9 mouse cellular contexts compared by ENCODE assay signal in the genomic region with DNA sequence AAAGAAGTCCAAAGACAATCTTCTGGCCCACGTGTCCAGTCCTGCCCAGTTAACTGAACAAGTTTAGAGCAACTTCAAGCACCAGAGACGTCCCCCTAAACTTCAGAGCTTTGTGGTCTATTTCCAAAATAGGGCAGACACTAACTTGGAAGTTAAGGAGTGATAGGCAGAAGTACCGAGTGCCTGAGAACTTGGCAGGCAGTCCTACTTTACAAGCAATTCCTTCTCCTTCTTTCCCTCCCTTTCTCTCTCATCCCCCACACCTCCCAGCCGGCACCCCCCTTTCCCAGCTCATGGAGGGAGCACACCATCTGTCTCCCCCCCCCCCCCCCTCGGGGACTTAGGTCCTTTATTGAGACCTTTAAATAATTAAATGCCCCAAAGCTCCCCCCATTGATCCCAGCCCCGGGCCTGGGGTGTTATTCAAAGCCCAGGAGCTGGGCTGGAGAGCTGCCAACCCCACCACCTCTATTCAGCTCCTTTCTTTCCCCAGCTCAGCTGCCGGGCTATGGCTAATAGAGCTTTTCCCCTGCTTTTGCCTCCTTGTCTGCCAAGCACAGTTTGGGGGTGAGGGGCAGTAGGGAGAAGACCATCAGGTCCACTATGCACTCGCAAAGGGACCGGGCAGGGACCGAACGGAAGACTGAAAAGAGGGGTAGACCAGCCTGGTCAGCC. TPM values are rescaled to one million over a fixed set of nuclear protein-coding genes. Genes with fewer than 3 reads are reported as not detected.
DNase-seq lines count a peak whose midpoint lies in the region; ATAC-seq and TF ChIP-seq lines count a peak whose summit lies in the region.
"Had no signal": no experiment of that assay in that cellular context is flagged by ENCODE, and none has a peak within 500 bp of the region (broad histone marks: within the 10 kb centered on the region; RNA-seq: fewer than 3 reads in every experiment).

No protein-coding gene starts in this region.

- WGBS in liver, adult 2 months, result 57% methylated on average over 11 of the region's 11 CpGs
- WGBS in embryonic facial prominence, embryonic 11.5 days, result 11% methylated on average over 11 of the region's 11 CpGs
- WGBS in hindbrain, embryonic 10.5 days, result 4% methylated on average over 11 of the region's 11 CpGs
- WGBS in liver, postnatal 0 days (ENCODE audit: insufficient replicate concordance), result 32% methylated on average over 11 of the region's 11 CpGs

- peak; percentile 26 for ATAC-seq in embryonic facial prominence, embryonic 11.5 days (replicated peaks; ENCODE audit: insufficient number of reproducible peaks, low FRiP score, low TSS enrichment, low read depth)
- ATAC-seq in liver, postnatal 0 days, result no peak

- DNase-seq in liver, adult 2 months (ENCODE audit: extremely low read depth, low read depth, low spot score), result no peak
- no peak for DNase-seq in liver
- DNase-seq in embryonic facial prominence, embryonic 11.5 days (ENCODE audit: low spot score), result peak; percentile 61
- DNase-seq in hindbrain, embryonic 10.5 days (ENCODE audit: low spot score), result peak; percentile 84
- DNase-seq in liver, postnatal 0 days, result no peak
- DNase-seq in c-Kit-positive CD71-positive TER-119-positive erythroid progenitor cells, embryonic 14.5 days (ENCODE audit: low spot score), result no peak
- no peak for DNase-seq in adrenal gland, postnatal 4 days (ENCODE audit: low spot score in 2 of 2)
- DNase-seq in right cerebral cortex, adult 18-20 months, result no peak

- no peak for TF ChIP-seq EP300 in liver, postnatal 0 days (IDR thresholded peaks at IDR 0.05; ENCODE audit: low read depth)

- H3K36me3 ChIP-seq in liver, adult 2 months (ENCODE audit: control insufficient read depth, insufficient read depth, low read length), result no peaks in the 10 kb centered on the region
- no peaks in the 10 kb centered on the region for H3K36me3 ChIP-seq in embryonic facial prominence, embryonic 11.5 days (replicated peaks; ENCODE audit: control insufficient read depth, insufficient read depth, low read depth, low read length)
- no peaks in the 10 kb centered on the region for H3K36me3 ChIP-seq in hindbrain, embryonic 10.5 days
- H3K36me3 ChIP-seq in liver, postnatal 0 days (replicated peaks; ENCODE audit: insufficient read depth, low read length), result no peaks in the 10 kb centered on the region

- peak overlapping the region; percentile 38 for H3K4me2 ChIP-seq in embryonic facial prominence, embryonic 11.5 days (ENCODE audit: low read depth, low read length)
- H3K4me2 ChIP-seq in liver, postnatal 0 days (ENCODE audit: low read depth, low read length), result peak overlapping the region; percentile 58

- no peak for TF ChIP-seq POLR2A in liver, adult 2 months (IDR thresholded peaks at IDR 0.05; ENCODE audit: extremely low read depth, insufficient read depth, low read length)

- no peak overlapping the region for H3K4me3 ChIP-seq in liver, adult 2 months (ENCODE audit: insufficient read depth, low read depth, low read length)
- H3K4me3 ChIP-seq in embryonic facial prominence, embryonic 11.5 days (ENCODE audit: low read depth, low read length), result no peak overlapping the region
- peak overlapping the region; percentile 52 for H3K4me3 ChIP-seq in hindbrain, embryonic 10.5 days
- H3K4me3 ChIP-seq in liver, postnatal 0 days (ENCODE audit: low read depth, low read length), result peak overlapping the region; percentile 19; the same call in 1 of the 2 replicates

- no peaks in the 10 kb centered on the region for H3K27me3 ChIP-seq in liver, adult 2 months (ENCODE audit: control insufficient read depth, insufficient read depth, low read length)
- no peaks in the 10 kb centered on the region for H3K27me3 ChIP-seq in embryonic facial prominence, embryonic 11.5 days (ENCODE audit: control insufficient read depth, insufficient read depth, low read length)
- no peaks in the 10 kb centered on the region for H3K27me3 ChIP-seq in hindbrain, embryonic 10.5 days (ENCODE audit: insufficient read depth, poor library complexity, severe bottlenecking)
- H3K27me3 ChIP-seq in liver, postnatal 0 days (ENCODE audit: insufficient read depth, low read length), result 0 out of 2 replicates have a peak, but pooled peaks cover 2% of the 10 kb centered on the region

- no peaks in the 10 kb centered on the region for H3K9me3 ChIP-seq in embryonic facial prominence, embryonic 11.5 days (replicated peaks; ENCODE audit: control insufficient read depth, low read length)
- no peaks in the 10 kb centered on the region for H3K9me3 ChIP-seq in hindbrain, embryonic 10.5 days
- no peaks in the 10 kb centered on the region for H3K9me3 ChIP-seq in liver, postnatal 0 days (ENCODE audit: low read length)

- no peaks in the 10 kb centered on the region for H3K79me2 ChIP-seq in liver, adult 2 months (ENCODE audit: control insufficient read depth, insufficient read depth, low read length)

- peak overlapping the region; percentile 43 for H3K27ac ChIP-seq in liver, adult 2 months (replicated peaks; ENCODE audit: insufficient read depth, low read depth, low read length)
- peak overlapping the region; percentile 93 for H3K27ac ChIP-seq in embryonic facial prominence, embryonic 11.5 days (replicated peaks; ENCODE audit: low read depth, low read length)
- peak overlapping the region; percentile 98 for H3K27ac ChIP-seq in hindbrain, embryonic 10.5 days
- H3K27ac ChIP-seq in liver, postnatal 0 days (ENCODE audit: low read depth), result peak overlapping the region; percentile 96

- peak overlapping the region; percentile 65; the same call in 1 of the 2 replicates for H3K9ac ChIP-seq in liver, adult 2 months (ENCODE audit: low read depth, low read length)
- peak overlapping the region; percentile 65 for H3K9ac ChIP-seq in embryonic facial prominence, embryonic 11.5 days (replicated peaks; ENCODE audit: low read length)
- H3K9ac ChIP-seq in liver, postnatal 0 days (replicated peaks), result peak overlapping the region; percentile 66

- peaks cover 20% of the 10 kb centered on the region for H3K4me1 ChIP-seq in liver, adult 2 months (ENCODE audit: control insufficient read depth, insufficient read depth, low read length)
- H3K4me1 ChIP-seq in embryonic facial prominence, embryonic 11.5 days (ENCODE audit: control insufficient read depth, insufficient read depth, low read length), result peaks cover 24% of the 10 kb centered on the region
- H3K4me1 ChIP-seq in hindbrain, embryonic 10.5 days (replicated peaks), result peaks cover 91% of the 10 kb centered on the region
- H3K4me1 ChIP-seq in liver, postnatal 0 days (ENCODE audit: insufficient read depth), result peaks cover 91% of the 10 kb centered on the region

- no peak for TF ChIP-seq CTCF in liver, adult 2 months (IDR thresholded peaks at IDR 0.05; ENCODE audit: low read depth, low read length)
- TF ChIP-seq CTCF in liver, postnatal 0 days (IDR thresholded peaks at IDR 0.05; ENCODE audit: low read depth), result no peak

RNA-seq across cellular contexts. Expression of a gene that starts 16.4 kb away (rescaled TPM):
- 7.0 and 10.1 TPM in 2 replicates for total RNA-seq in liver, adult 2 months (2014; rRNA removed)
- polyA plus RNA-seq in liver, adult 2 months (2012; rRNA removed), result 5.6 and 6.9 TPM in 2 replicates
- polyA plus RNA-seq in embryonic facial prominence, embryonic 11.5 days (2014; fragmentation: Nextera tagmentation; extraction: Ambion mirVana), result 38.1 and 38.9 TPM in 2 replicates
- polyA plus RNA-seq in hindbrain, embryonic 10.5 days (2016; fragmentation: Nextera tagmentation; extraction: Ambion mirVana), result 100.0 and 117 TPM in 2 replicates
- 60.1 and 62.6 TPM in 2 replicates for polyA plus RNA-seq in liver, postnatal 0 days (2015; fragmentation: Nextera tagmentation; extraction: Ambion mirVana)
- 10 to 100 TPM; 25.6 to 27.8 TPM for total RNA-seq in adrenal gland, postnatal 4 days (2021)

RNA-seq across cellular contexts. Expression of a gene that starts 25.5 kb away (rescaled TPM):
- 0.46 and 0.54 TPM in 2 replicates for total RNA-seq in liver, adult 2 months (2014; rRNA removed)
- polyA plus RNA-seq in liver, adult 2 months (2012; rRNA removed), result 0.99 and 1.6 TPM in 2 replicates
- 2.4 and 3.9 TPM in 2 replicates for polyA plus RNA-seq in embryonic facial prominence, embryonic 11.5 days (2014; fragmentation: Nextera tagmentation; extraction: Ambion mirVana)
- 3.6 and 9.8 TPM in 2 replicates for polyA plus RNA-seq in hindbrain, embryonic 10.5 days (2016; fragmentation: Nextera tagmentation; extraction: Ambion mirVana)
- 1.6 TPM in 2 replicates for polyA plus RNA-seq in liver, postnatal 0 days (2015; fragmentation: Nextera tagmentation; extraction: Ambion mirVana)
- 10 to 100 TPM; 18.5 to 28.1 TPM for total RNA-seq in adrenal gland, postnatal 4 days (2021)
- total RNA-seq: neutrophil, adult 5-6 weeks had no signal

RNA-seq across cellular contexts. Expression of a gene that starts 48.5 kb away (rescaled TPM):
- not detected in 2 replicates for total RNA-seq in liver, adult 2 months (2014; rRNA removed)
- not detected in 2 replicates for polyA plus RNA-seq in liver, adult 2 months (2012; rRNA removed)
- polyA plus RNA-seq in embryonic facial prominence, embryonic 11.5 days (2014; fragmentation: Nextera tagmentation; extraction: Ambion mirVana), result not detected in 2 replicates
- polyA plus RNA-seq in hindbrain, embryonic 10.5 days (2016; fragmentation: Nextera tagmentation; extraction: Ambion mirVana), result not detected in 2 replicates
- polyA plus RNA-seq in liver, postnatal 0 days (2015; fragmentation: Nextera tagmentation; extraction: Ambion mirVana), result 0.26 TPM in 2 replicates
- not detected for total RNA-seq in adrenal gland, postnatal 4 days (2021)

Comparison
In these comparisons a context has a peak if more than half of its experiments do, and no peak if none do; other contexts are left out.
1. H3K4me3 ChIP-seq: peak in hindbrain, embryonic 10.5 days (single experiment) and liver, postnatal 0 days (single experiment); none in liver, adult 2 months (single experiment) and embryonic facial prominence, embryonic 11.5 days (single experiment).
2. DNase-seq: peak in embryonic facial prominence, embryonic 11.5 days (single experiment) and hindbrain, embryonic 10.5 days (single experiment); none in liver, adult 2 months (single experiment), liver (single experiment), liver, postnatal 0 days (single experiment), c-Kit-positive CD71-positive TER-119-positive erythroid progenitor cells, embryonic 14.5 days (single experiment), adrenal gland, postnatal 4 days (0 of 2) and right cerebral cortex, adult 18-20 months (single experiment).
3. H3K27ac ChIP-seq: peak in every context shown above with its lines; median percentile 98 in hindbrain, embryonic 10.5 days; 96 in liver, postnatal 0 days; 93 in embryonic facial prominence, embryonic 11.5 days; 43 in liver, adult 2 months.
4. Peak in every context shown above with its lines, with median percentiles within 50 percentile points of each other: H3K9ac ChIP-seq.